Mouse (Mus musculus) liver, postnatal 0 days (tissue): Measurements from ENCODE around the gene Dstyk.

Experiments used
- CTCF ChIP-seq: sonication (generic); IDR thresholded peaks from 2 replicates; pipeline ENCODE4 v1.5.1; 2016; ENCODE audit warnings: antibody characterized with exemption, low read depth
- EP300 ChIP-seq: IDR thresholded peaks from 2 replicates; pipeline ENCODE4 v1.6.1; 2016; ENCODE audit warnings: antibody characterized with exemption, low read depth, mild to moderate bottlenecking

DNA sequence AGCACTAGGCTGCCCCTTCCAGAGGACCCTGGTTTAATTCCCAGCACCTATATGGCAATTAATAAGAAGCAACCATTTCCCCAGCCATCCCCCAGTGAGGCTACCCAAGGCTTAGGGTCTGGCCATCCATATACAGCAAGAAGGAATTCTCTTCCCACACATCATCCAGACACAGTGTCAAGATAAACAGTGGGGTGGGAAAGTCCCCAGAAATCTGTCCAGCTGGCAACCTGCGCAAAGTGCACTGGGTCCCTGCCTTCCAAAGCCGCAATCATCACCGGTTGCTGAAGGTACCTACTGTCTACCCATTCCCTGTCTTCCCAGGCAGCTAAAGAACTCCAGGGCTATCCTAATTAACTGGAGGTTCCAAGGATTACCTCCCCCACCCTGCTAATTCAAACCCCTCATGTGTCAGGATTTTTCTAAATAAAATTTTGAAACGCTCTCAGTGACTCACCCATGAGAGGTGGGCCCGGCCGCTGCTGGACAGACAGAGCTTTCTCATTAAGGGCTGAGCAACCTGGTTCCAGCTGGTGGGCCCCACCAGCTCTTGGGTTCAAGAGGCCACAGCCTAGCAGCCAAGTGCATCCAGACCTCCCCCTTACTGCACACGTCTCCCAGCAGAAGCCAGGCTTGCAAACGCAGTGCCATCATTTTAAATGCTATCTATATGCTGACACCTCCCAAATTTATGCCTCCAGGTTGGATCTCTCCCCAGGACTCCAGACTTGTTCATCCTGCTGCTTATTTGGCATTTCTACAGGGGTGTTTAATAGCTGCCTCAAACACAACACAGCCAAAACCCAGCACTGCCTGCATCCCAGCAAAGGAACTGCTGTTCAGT lies 40.9 kb upstream of the Dstyk start:
- no peak for TF ChIP-seq EP300
- no peak for TF ChIP-seq CTCF
